Mouse (Mus musculus) hindbrain, embryonic 10.5 days (tissue): ENCODE results near the gene Rab35. TPM values are rescaled to one million over a fixed set of nuclear protein-coding genes. Genes with fewer than 3 reads are reported as not detected.

Source experiments
- DNase-seq: peaks from one replicate; pipeline ENCODE4 v3.0.0-alpha.2; 2017; ENCODE audit warnings: low spot score
- H3K27ac ChIP-seq: fragments of 300-500 bp; sonication (generic); 2 replicates; pipeline ENCODE4 v1.5.1; 2016; ENCODE audit warnings: mild to moderate bottlenecking, moderate library complexity
- H3K27me3 ChIP-seq: fragments of 300-500 bp; sonication (generic); 2 replicates; pipeline ENCODE4 v1.6.1; 2016; ENCODE audit warnings: mild to moderate bottlenecking; ENCODE audit not compliant: poor library complexity, insufficient read depth, severe bottlenecking
- H3K36me3 ChIP-seq: fragments of 300-500 bp; sonication (generic); 2 replicates; pipeline ENCODE4 v1.6.1; 2016; ENCODE audit warnings: mild to moderate bottlenecking, moderate library complexity
- H3K4me1 ChIP-seq: fragments of 300-500 bp; sonication (generic); replicated peaks from 2 replicates; pipeline ENCODE4 v1.6.1; 2016; ENCODE audit warnings: mild to moderate bottlenecking
- H3K4me3 ChIP-seq: fragments of 300-500 bp; sonication (generic); 2 replicates; pipeline ENCODE4 v1.5.1; 2016; ENCODE audit warnings: mild to moderate bottlenecking, moderate library complexity
- H3K9me3 ChIP-seq: fragments of 300-500 bp; sonication (generic); 2 replicates; pipeline ENCODE4 v1.6.1; 2016; ENCODE audit warnings: mild to moderate bottlenecking, moderate library complexity
- WGBS: fragments of 180-500 bp; shearing (Covaris S2); methylation state at CpG from one replicate; pipeline ENCODE4 v1.1.7; 2016; 5-methylcytosine and 5-hydroxymethylcytosine counted together
- polyA plus RNA-seq: library from polyadenylated mRNA; unstranded; fragments of >200 nt; fragmentation: Nextera tagmentation; extraction: Ambion mirVana; gene quantifications from 2 replicates; pipeline ENCODE4 v1.2.1, GENCODE M21; 2016

The Rab35 gene
- 13.3 and 15.7 TPM in 2 replicates for polyA plus RNA-seq

DNA sequence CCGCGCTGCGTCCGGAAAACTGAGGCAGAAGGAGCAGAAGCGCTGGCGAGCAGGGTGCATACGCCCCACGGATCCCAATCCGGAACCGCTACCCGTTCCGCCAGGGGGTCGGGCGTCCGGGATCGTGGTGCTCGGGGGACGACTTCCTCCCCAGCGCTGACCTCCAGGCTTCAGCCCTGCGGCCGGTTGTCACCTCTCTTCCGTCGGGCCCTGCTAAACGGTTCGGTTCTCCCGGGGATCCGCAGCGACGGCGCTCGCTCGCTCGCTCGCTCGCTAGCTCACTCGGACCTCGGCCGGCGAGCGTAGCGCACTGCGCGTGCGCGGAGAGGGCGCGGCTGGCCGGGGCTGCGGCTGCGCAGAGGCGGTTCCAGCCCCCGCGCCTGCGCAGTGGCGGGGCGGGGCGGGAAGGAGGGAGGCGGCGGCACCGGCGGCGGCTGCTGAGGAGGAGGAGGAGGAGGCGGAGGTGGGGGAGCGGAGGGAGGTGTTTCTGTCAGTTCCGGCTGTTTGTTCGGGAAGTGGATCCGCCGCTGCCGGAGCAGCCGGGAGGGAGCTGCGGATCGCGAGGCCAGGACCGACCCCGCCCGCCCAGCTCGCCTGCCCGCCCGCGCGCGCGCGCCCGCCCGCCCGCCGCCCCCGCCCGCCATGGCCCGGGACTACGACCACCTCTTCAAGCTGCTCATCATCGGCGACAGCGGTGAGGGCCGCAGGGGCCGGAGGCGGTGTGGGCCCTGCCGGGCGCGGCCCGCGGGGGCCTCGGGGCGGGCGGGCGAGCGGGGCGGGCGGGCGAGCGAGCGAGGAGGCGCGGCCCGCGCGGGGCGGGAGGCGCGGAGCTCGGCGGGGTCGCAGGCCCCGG lies at the start of gene Rab35:
TSS of gene Rab35 (plus strand) at position 404 of the 853 bp plus-strand sequence.
- peak; percentile 92 for DNase-seq
- H3K36me3 ChIP-seq: peaks cover 18% of the 10 kb centered on the region
- WGBS: 2% methylated on average over 103 of the region's 125 CpGs

DNA sequence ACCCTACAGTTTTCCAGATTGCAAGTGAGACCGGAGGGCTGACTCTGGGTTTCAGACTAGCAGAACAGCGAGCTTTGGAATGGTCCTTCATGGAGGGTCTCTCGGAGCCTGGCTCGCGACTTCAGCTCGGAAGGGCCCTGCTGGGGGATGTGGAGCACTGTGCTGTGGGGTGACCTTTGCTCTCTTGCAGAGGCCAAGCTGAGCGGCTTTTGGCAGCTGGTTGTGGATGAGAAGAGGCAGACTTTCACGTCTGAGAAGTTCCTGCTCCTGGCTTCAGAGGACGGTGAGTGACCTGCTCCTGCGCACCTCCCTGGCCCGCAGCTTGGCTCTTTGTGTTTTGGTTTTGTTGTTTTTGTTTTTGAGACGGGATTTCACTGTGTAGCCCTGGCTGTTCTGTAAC lies 46.1 kb upstream of the Rab35 start:
- H3K36me3 ChIP-seq: peaks cover 98% of the 10 kb centered on the region
- peaks cover 16% of the 10 kb centered on the region for H3K9me3 ChIP-seq
- H3K4me1 ChIP-seq: no peaks in the 10 kb centered on the region
- H3K27me3 ChIP-seq: no peaks in the 10 kb centered on the region
- no peak overlapping the region for H3K4me3 ChIP-seq
- H3K27ac ChIP-seq: no peak overlapping the region
- DNase-seq: no peak
- WGBS: 84% methylated on average over 12 of the region's 12 CpGs

More for the DNA sequence above, at the start of gene Rab35:
- Histone ChIP-seq H3K9me3 (no peaks in the 10 kb centered on the region), H3K4me1 (peaks cover 53% of the 10 kb centered on the region), H3K27ac (peak within 1 kb of the TSS; percentile 91), H3K4me3 (peak within 1 kb of the TSS; percentile 88), H3K27me3 (no peaks in the 10 kb centered on the region)

DNA sequence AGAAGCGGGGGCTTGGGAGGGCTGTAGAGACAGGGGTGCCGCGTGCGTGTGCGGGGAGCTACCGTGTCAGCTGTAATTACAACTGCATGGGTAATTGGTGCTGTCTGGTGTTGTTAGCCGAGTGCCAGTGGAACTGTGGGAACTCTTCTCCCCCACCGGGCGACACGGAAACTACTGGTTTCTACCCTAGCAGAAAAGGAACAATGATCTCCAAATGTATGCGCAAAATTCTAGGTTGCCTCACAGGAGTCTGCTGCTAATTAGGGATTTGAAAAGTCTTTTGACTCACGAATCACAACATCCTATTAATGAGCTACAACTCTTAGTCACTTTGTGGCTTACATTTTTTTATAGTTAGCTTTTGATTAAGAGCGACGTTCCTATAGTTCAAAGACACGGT lies 45.5 kb upstream of the Rab35 start:
- no peak overlapping the region for H3K27ac ChIP-seq
- 91% methylated on average over 15 of the region's 15 CpGs for WGBS
- DNase-seq: no peak
- peaks cover 16% of the 10 kb centered on the region for H3K9me3 ChIP-seq
- peaks cover 98% of the 10 kb centered on the region for H3K36me3 ChIP-seq
- H3K4me1 ChIP-seq: no peaks in the 10 kb centered on the region
- H3K27me3 ChIP-seq: no peaks in the 10 kb centered on the region
- H3K4me3 ChIP-seq: no peak overlapping the region

DNA sequence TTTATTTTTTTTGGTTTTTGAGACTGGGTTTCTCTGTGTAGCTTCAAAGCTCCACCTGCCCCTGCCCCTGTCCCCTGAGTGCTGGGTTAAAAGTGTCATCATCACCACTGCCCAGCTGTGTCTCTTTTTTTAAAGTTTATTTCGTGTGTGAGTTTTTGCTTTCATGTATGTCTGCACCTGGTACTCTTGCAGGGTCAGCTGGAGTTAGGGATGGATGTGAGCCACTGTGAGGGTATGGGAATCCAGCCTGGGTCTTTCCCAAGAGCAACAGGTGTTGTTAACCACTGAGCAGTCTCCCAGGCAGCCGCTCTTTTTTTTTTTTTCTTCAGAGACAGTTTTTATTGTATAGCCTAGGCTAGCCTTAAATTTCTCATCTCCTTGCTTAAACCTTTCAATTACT lies 44.9 kb upstream of the Rab35 start:
- Histone ChIP-seq H3K27me3 (no peaks in the 10 kb centered on the region), H3K27ac (no peak overlapping the region), H3K36me3 (peaks cover 98% of the 10 kb centered on the region), H3K9me3 (peaks cover 12% of the 10 kb centered on the region), H3K4me3 (no peak overlapping the region), H3K4me1 (no peaks in the 10 kb centered on the region)
- DNase-seq: no peak
- WGBS: 93% methylated on average over 2 of the region's 2 CpGs

DNA sequence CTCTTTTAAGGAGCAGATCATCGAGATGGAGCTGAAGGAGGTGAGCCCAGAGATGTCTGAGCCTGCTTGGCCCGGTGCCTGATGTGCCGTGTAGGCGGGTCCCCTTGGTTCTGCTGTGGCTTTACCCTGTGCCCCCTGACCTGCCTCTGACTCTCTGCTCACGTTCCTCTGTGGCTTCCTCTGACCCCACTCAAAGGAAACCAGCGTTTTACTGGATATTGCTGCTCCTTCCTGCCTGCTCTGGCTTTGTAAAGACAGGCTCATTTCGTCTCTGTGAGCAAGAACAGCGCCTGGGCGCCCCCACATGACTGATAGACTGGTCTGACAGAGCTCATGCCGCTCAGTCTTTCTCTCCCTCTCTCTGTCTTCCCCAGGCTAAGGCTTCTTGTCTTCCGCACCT lies 40.7 kb upstream of the Rab35 start:
- H3K4me1 ChIP-seq: no peaks in the 10 kb centered on the region
- WGBS: 85% methylated on average over 11 of the region's 11 CpGs
- H3K27ac ChIP-seq: no peak overlapping the region
- DNase-seq: no peak
- H3K36me3 ChIP-seq: peaks cover 98% of the 10 kb centered on the region
- no peak overlapping the region for H3K4me3 ChIP-seq
- no peaks in the 10 kb centered on the region for H3K9me3 ChIP-seq
- H3K27me3 ChIP-seq: no peaks in the 10 kb centered on the region

DNA sequence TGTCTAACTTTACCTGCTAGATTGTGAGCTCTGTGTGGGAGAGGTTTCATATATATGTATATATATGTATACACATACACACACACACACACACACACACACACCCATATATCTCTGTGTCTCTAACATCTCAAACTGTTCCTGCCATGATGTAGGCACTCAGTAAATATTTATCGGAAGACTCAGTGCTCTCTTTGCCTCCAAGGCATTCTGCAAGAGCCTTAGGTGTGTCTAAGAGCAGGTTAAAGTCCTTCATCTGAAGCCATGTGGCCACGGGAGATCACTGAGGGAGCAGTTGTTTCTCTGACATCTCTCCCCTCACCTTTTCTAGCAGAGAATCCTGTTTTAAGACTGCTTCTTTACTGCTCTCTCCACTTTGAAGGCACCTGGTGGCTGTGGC lies 40.2 kb upstream of the Rab35 start:
- Histone ChIP-seq H3K4me3 (no peak overlapping the region), H3K9me3 (no peaks in the 10 kb centered on the region), H3K36me3 (peaks cover 98% of the 10 kb centered on the region), H3K4me1 (no peaks in the 10 kb centered on the region), H3K27ac (no peak overlapping the region), H3K27me3 (no peaks in the 10 kb centered on the region)
- no peak for DNase-seq
- 95% methylated on average over 2 of the region's 2 CpGs for WGBS

DNA sequence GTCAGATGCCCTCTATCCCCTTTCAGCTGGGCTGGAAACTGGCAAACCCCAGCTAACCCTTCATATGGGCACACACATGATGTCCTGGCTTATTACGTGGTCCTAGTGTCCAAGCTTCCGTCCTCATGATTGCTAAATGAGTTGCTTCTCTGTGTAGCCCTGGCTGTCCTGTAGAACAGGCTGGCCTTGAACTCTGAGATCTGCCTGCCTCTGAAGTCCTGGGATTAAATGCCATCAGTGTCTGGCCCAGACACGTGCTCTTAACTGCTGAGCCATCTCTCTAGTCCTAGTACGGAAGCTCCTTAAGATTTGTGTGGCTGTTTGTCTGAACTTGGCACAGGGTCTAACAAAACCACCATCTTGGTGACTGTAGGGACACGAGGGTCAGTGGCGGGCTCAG lies 28.1 kb upstream of the Rab35 start:
- Histone ChIP-seq H3K36me3 (peaks cover 99% of the 10 kb centered on the region), H3K27me3 (no peaks in the 10 kb centered on the region), H3K9me3 (no peaks in the 10 kb centered on the region), H3K27ac (no peak overlapping the region), H3K4me1 (no peaks in the 10 kb centered on the region), H3K4me3 (no peak overlapping the region)
- no peak for DNase-seq
- WGBS: 93% methylated on average over 6 of the region's 6 CpGs

DNA sequence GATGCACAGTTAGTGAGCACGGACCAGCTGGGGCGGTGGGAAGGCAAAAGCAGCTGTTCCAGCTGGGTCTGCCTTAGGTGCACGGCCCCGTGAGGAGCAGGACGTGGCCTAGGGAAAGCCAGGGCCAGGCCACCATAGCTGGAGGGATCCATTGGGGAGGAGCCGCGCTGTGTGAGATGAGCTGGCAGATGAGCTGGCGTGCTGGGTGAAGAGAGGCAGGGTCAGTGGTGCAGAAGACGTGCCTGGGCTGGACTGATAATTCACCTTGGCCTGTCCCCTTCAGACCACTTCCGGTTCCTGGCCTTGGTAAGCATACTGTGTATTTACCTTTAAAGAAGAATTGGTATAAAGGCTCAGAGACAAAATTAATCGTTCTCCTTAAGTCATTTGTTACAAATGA lies 20.1 kb upstream of the Rab35 start:
- Histone ChIP-seq H3K27me3 (no peaks in the 10 kb centered on the region), H3K4me3 (no peak overlapping the region), H3K9me3 (no peaks in the 10 kb centered on the region), H3K27ac (no peak overlapping the region), H3K36me3 (peaks cover 100% of the 10 kb centered on the region), H3K4me1 (no peaks in the 10 kb centered on the region)
- WGBS: 94% methylated on average over 11 of the region's 11 CpGs
- no peak for DNase-seq

DNA sequence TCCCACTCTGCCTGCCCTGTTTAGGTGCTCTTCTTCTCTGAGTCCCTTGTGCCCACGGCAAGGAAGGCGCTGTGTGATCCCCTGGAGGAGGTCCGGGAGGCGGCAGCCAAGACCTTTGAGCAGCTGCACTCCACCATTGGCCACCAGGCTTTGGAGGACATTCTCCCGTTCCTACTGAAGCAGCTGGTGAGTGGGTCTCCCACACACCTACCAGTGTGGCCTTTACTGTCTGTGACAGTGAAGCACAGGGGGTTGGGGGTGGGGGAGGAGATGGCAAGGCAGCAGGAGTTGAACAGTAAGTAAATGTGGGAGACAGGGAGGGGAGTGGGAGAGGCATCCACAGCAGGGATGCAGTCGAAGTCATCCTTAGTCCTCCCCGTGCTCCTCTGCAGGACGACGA lies 18.4 kb upstream of the Rab35 start:
- Histone ChIP-seq H3K36me3 (peaks cover 100% of the 10 kb centered on the region), H3K4me1 (no peaks in the 10 kb centered on the region), H3K27me3 (no peaks in the 10 kb centered on the region), H3K4me3 (no peak overlapping the region), H3K27ac (no peak overlapping the region), H3K9me3 (no peaks in the 10 kb centered on the region)
- 93% methylated on average over 9 of the region's 9 CpGs for WGBS
- DNase-seq: no peak

DNA sequence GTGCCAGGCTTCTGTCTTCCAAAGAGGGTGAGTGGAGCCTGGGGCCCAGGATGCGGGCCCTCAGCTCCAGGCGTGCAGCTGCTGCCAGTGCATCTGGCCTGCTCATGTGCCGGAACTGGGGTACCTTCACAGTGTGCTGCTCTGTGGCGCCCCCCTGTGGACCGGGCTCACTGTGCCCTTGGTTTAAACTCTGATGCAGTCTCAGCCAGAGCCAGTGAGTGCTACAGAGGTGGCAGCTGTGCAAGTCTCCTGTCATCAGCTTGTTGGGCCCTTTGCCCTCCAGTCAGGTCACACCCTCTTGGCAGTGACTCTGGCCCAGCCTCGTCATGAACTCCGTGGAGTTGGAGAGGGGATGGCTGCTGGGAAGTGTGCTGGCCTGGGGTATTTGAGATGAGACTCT lies 16.8 kb upstream of the Rab35 start:
- 86% methylated on average over 7 of the region's 7 CpGs for WGBS
- peak; percentile 38 for DNase-seq
- H3K27ac ChIP-seq: no peak overlapping the region
- peaks cover 100% of the 10 kb centered on the region for H3K36me3 ChIP-seq
- no peak overlapping the region for H3K4me3 ChIP-seq
- no peaks in the 10 kb centered on the region for H3K9me3 ChIP-seq
- H3K27me3 ChIP-seq: no peaks in the 10 kb centered on the region
- no peaks in the 10 kb centered on the region for H3K4me1 ChIP-seq

DNA sequence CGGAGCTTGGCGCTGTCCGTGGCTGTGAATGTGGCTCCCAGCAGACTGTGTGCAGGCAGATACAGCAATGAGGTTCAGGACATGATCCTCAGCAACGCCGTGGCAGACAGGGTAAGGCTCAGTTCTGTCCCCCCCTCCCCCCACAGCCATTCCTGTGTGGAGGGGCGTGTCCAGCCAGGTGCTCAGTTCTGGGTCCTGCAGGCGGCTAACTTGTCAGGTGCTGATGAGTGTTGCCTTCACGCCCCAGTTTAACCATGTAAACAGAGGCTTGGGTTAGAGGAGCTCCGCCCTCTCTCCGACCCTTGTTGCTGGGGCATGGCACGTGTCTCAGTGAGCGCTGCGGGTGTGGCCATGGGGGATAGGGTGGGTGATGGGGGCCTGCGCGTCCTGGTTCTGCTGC lies 12.0 kb upstream of the Rab35 start:
- H3K9me3 ChIP-seq: no peaks in the 10 kb centered on the region
- no peaks in the 10 kb centered on the region for H3K27me3 ChIP-seq
- peaks cover 12% of the 10 kb centered on the region for H3K4me1 ChIP-seq
- H3K27ac ChIP-seq: no peak overlapping the region
- H3K4me3 ChIP-seq: no peak overlapping the region
- no peak for DNase-seq
- 95% methylated on average over 15 of the region's 15 CpGs for WGBS
- peaks cover 88% of the 10 kb centered on the region for H3K36me3 ChIP-seq

DNA sequence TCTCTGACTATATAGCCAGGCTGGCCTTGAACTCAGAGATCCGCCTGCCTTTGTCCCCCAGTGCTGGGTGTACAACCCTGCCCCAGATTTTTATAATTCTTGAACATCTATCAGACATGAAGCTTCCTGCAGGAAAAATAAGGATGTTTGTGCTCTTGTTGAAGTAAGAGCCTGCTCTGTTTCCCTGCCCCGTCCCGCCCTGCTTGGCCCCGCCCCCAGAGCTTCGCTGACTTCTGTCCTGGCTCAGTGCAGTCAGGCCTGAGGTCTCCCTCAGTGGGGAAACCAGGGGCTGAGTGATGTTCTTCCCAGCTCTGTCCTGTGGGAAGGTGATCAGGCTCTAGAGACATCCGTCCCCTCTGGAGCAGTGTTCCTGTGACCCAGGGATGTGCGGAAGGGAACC lies 9.0 kb upstream of the Rab35 start:
- H3K27ac ChIP-seq: no peak overlapping the region
- 89% methylated on average over 7 of the region's 7 CpGs for WGBS

DNA sequence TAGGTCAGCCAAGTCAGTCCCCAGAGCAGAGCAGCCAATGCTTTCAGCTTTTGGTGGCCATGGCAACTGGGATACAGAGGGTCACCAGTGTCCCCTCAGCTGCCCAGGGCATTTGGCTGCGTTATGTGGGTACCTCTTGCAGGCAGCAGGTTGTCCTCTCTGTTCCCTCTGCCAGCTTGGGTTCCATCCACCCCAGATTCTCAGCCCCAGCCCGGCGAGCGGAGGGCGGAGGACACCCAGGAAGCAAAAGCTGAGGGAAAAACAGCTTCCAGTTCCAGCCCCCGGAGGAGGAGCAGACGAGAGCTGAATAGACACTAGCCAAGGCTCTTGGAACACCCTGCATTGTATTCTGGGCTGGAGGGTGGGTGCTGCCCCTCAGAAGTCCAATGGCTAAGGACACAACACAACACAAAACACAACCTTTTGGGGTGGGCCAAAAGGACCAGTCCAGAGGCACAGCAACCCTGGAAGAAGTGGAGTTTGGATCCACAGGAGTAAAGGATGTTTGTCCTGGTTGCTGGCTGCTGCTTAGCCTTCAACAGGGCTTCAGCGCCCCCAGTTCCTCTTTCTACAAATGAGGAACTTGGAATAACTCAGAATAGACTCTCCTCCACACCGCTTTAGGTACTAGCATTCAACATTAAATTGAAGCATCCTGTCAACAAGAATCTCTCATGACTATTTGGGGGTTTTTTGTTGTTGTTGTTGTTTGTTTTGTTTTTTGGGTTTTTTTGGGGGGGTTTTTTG lies 7.8 kb upstream of the Rab35 start:
- H3K27ac ChIP-seq: peak overlapping the region; percentile 35; the same call in 1 of the 2 replicates
- peaks cover 12% of the 10 kb centered on the region for H3K4me1 ChIP-seq
- H3K4me3 ChIP-seq: no peak overlapping the region
- H3K36me3 ChIP-seq: peaks cover 47% of the 10 kb centered on the region
- no peaks in the 10 kb centered on the region for H3K9me3 ChIP-seq
- WGBS: 81% methylated on average over 9 of the region's 9 CpGs
- DNase-seq: peak; percentile 18
- H3K27me3 ChIP-seq: no peaks in the 10 kb centered on the region

More for the DNA sequence above, 9.0 kb upstream of the Rab35 start:
- H3K9me3 ChIP-seq: no peaks in the 10 kb centered on the region
- peaks cover 12% of the 10 kb centered on the region for H3K4me1 ChIP-seq
- no peaks in the 10 kb centered on the region for H3K27me3 ChIP-seq
- peaks cover 58% of the 10 kb centered on the region for H3K36me3 ChIP-seq
- no peak for DNase-seq
- no peak overlapping the region for H3K4me3 ChIP-seq
